Mouse (Mus musculus) forebrain, embryonic 12.5 days (tissue): ENCODE data around the gene Gm20388. TPM values are rescaled to one million over a fixed set of nuclear protein-coding genes. Genes with fewer than 3 reads are reported as not detected.

Experiments
- ATAC-seq: fragments of 200-750 bp; cut with Nextera tagmentation; 2 replicates; pipeline ENCODE4 v1.8.0; 2017; ENCODE audit warnings: moderate TSS enrichment; ENCODE audit not compliant: low FRiP score
- H3K27ac ChIP-seq: fragments of 300-500 bp; sonication (generic); 2 replicates; pipeline ENCODE4 v1.5.1; 2016; ENCODE audit warnings: mild to moderate bottlenecking
- H3K27me3 ChIP-seq: fragments of 300-500 bp; sonication (generic); 2 replicates; pipeline ENCODE4 v1.6.1; 2016; ENCODE audit warnings: mild to moderate bottlenecking
- H3K36me3 ChIP-seq: fragments of 300-500 bp; sonication (generic); replicated peaks from 2 replicates; pipeline ENCODE4 v1.6.1; 2016; ENCODE audit warnings: mild to moderate bottlenecking
- H3K4me1 ChIP-seq: fragments of 300-500 bp; sonication (generic); 2 replicates; pipeline ENCODE4 v1.6.1; 2016
- H3K4me2 ChIP-seq: fragments of 300-500 bp; sonication (generic); 2 replicates; pipeline ENCODE4 v1.6.1; 2016; ENCODE audit warnings: mild to moderate bottlenecking, moderate library complexity
- H3K4me3 ChIP-seq: fragments of 300-500 bp; sonication (generic); replicated peaks from 2 replicates; pipeline ENCODE4 v1.5.1; 2016; ENCODE audit warnings: mild to moderate bottlenecking
- H3K9ac ChIP-seq: fragments of 300-500 bp; sonication (generic); 2 replicates; pipeline ENCODE4 v1.6.1; 2016; ENCODE audit warnings: mild to moderate bottlenecking
- H3K9me3 ChIP-seq: fragments of 300-500 bp; sonication (generic); 2 replicates; pipeline ENCODE4 v1.6.1; 2016
- WGBS: fragments of 180-500 bp; shearing (Covaris S2); methylation state at CpG from one replicate; pipeline ENCODE4 v1.1.7; 2016; 5-methylcytosine and 5-hydroxymethylcytosine counted together
- polyA plus RNA-seq: library from polyadenylated mRNA; unstranded; fragments of >200 nt; fragmentation: Nextera tagmentation; extraction: Ambion mirVana; gene quantifications from 2 replicates; pipeline ENCODE4 v1.2.1, GENCODE M21; 2016

Gm20388 gene
- polyA plus RNA-seq, 1 experiment from 2014 or later = not detected

GRCm38 (mm10) chr8:121294234-121295108 is 1383.8 kb downstream of the Gm20388 start:
- ATAC-seq = no peak
- no peak overlapping the region for H3K4me3 ChIP-seq

GRCm38 (mm10) chr8:121296082-121296481 is 1385.4 kb downstream of the Gm20388 start:
- Histone ChIP-seq H3K4me3 (no peak overlapping the region), H3K27ac (peak overlapping the region; percentile 56; the same call in 1 of the 2 replicates), H3K4me1 (peaks cover 36% of the 10 kb centered on the region), H3K36me3 (no peaks in the 10 kb centered on the region), H3K27me3 (peaks cover 12% of the 10 kb centered on the region; the same call in 1 of the 2 replicates), H3K9ac (no peak overlapping the region), H3K9me3 (no peaks in the 10 kb centered on the region), H3K4me2 (no peak overlapping the region)
- WGBS = 89% methylated on average over 7 of the region's 7 CpGs
- ATAC-seq = no peak

More at GRCm38 (mm10) chr8:121294234-121295108, 1383.8 kb downstream of the Gm20388 start:
- H3K27me3 ChIP-seq = peaks cover 7% of the 10 kb centered on the region; the same call in 1 of the 2 replicates
- H3K9ac ChIP-seq = no peak overlapping the region
- H3K36me3 ChIP-seq = no peaks in the 10 kb centered on the region
- H3K4me2 ChIP-seq = 0 out of 2 replicates have a peak overlapping the region, but pooled peaks have one; percentile 8
- peak overlapping the region; percentile 43 for H3K27ac ChIP-seq
- H3K4me1 ChIP-seq = peaks cover 37% of the 10 kb centered on the region
- 36% methylated on average over 29 of the region's 29 CpGs for WGBS
- no peaks in the 10 kb centered on the region for H3K9me3 ChIP-seq

- Histone ChIP-seq H3K27ac (peak overlapping the region; percentile 56; the same call in 1 of the 2 replicates), H3K9me3 (no peaks in the 10 kb centered on the region), H3K27me3 (peaks cover 12% of the 10 kb centered on the region; the same call in 1 of the 2 replicates), H3K36me3 (no peaks in the 10 kb centered on the region), H3K4me2 (no peak overlapping the region), H3K4me3 (no peak overlapping the region), H3K4me1 (peaks cover 41% of the 10 kb centered on the region), H3K9ac (no peak overlapping the region)
- WGBS = 62% methylated on average over 5 of the region's 5 CpGs
- no peak for ATAC-seq
These were observed 1386.0 kb downstream of the Gm20388 start for GRCm38 (mm10) chr8:121296597-121296996.

- H3K27me3 ChIP-seq = peaks cover 12% of the 10 kb centered on the region; the same call in 1 of the 2 replicates
- no peak for ATAC-seq
- H3K27ac ChIP-seq = no peak overlapping the region
- H3K9ac ChIP-seq = no peak overlapping the region
- peaks cover 45% of the 10 kb centered on the region for H3K4me1 ChIP-seq
- no peaks in the 10 kb centered on the region for H3K9me3 ChIP-seq
- no peak overlapping the region for H3K4me3 ChIP-seq
- no peak overlapping the region for H3K4me2 ChIP-seq
- H3K36me3 ChIP-seq = no peaks in the 10 kb centered on the region
- 76% methylated on average over 9 of the region's 9 CpGs for WGBS
These were observed 1386.7 kb downstream of the Gm20388 start for GRCm38 (mm10) chr8:121297299-121297698.

- H3K4me1 ChIP-seq = peaks cover 32% of the 10 kb centered on the region
- H3K4me2 ChIP-seq = no peak overlapping the region
- no peak overlapping the region for H3K4me3 ChIP-seq
- no peaks in the 10 kb centered on the region for H3K36me3 ChIP-seq
- H3K27me3 ChIP-seq = 0 out of 2 replicates have a peak, but pooled peaks cover 12% of the 10 kb centered on the region
- ATAC-seq = no peak
- no peak overlapping the region for H3K27ac ChIP-seq
- WGBS = 59% methylated on average over 4 of the region's 4 CpGs
- H3K9ac ChIP-seq = no peak overlapping the region
- H3K9me3 ChIP-seq = no peaks in the 10 kb centered on the region
These were observed 1389.4 kb downstream of the Gm20388 start for GRCm38 (mm10) chr8:121300066-121300465.

- Histone ChIP-seq H3K9me3 (no peaks in the 10 kb centered on the region), H3K36me3 (no peaks in the 10 kb centered on the region), H3K4me1 (peaks cover 31% of the 10 kb centered on the region), H3K27ac (peak overlapping the region; percentile 10), H3K4me2 (peak overlapping the region; percentile 47), H3K9ac (peak overlapping the region; percentile 38), H3K27me3 (0 out of 2 replicates have a peak, but pooled peaks cover 12% of the 10 kb centered on the region), H3K4me3 (peak overlapping the region; percentile 13)
- peak; percentile 52 for ATAC-seq
- WGBS = 32% methylated on average over 28 of the region's 28 CpGs
These were observed 1390.1 kb downstream of the Gm20388 start for GRCm38 (mm10) chr8:121300501-121301411.

- H3K27me3 ChIP-seq = 0 out of 2 replicates have a peak, but pooled peaks cover 12% of the 10 kb centered on the region
- H3K4me1 ChIP-seq = peaks cover 25% of the 10 kb centered on the region
- H3K4me2 ChIP-seq = peak overlapping the region; percentile 47
- peak overlapping the region; percentile 38; the same call in 1 of the 2 replicates for H3K9ac ChIP-seq
- 12% methylated on average over 15 of the region's 15 CpGs for WGBS
- H3K27ac ChIP-seq = peak overlapping the region; percentile 10
- peak overlapping the region; percentile 13; the same call in 1 of the 2 replicates for H3K4me3 ChIP-seq
- peak; percentile 69 for ATAC-seq
- H3K9me3 ChIP-seq = no peaks in the 10 kb centered on the region
- H3K36me3 ChIP-seq = no peaks in the 10 kb centered on the region
These were observed 1390.8 kb downstream of the Gm20388 start for GRCm38 (mm10) chr8:121301431-121301830.

GRCm38 (mm10) chr8:121301978-121302649 is 1391.5 kb downstream of the Gm20388 start:
- peak overlapping the region; percentile 10 for H3K27ac ChIP-seq
- peaks cover 18% of the 10 kb centered on the region for H3K4me1 ChIP-seq
- H3K36me3 ChIP-seq = no peaks in the 10 kb centered on the region
- no peak overlapping the region for H3K4me3 ChIP-seq
- H3K27me3 ChIP-seq = 0 out of 2 replicates have a peak, but pooled peaks cover 12% of the 10 kb centered on the region
- H3K9me3 ChIP-seq = no peaks in the 10 kb centered on the region
- no peak overlapping the region for H3K9ac ChIP-seq
- WGBS = 83% methylated on average over 10 of the region's 10 CpGs
- H3K4me2 ChIP-seq = peak overlapping the region; percentile 47
- ATAC-seq = no peak

GRCm38 (mm10) chr8:121307723-121308122 is 1397.1 kb downstream of the Gm20388 start:
- no peak overlapping the region for H3K27ac ChIP-seq
- no peak overlapping the region for H3K4me2 ChIP-seq
- H3K4me3 ChIP-seq = no peak overlapping the region
- peaks cover 13% of the 10 kb centered on the region for H3K4me1 ChIP-seq
- no peaks in the 10 kb centered on the region for H3K36me3 ChIP-seq
- H3K9me3 ChIP-seq = no peaks in the 10 kb centered on the region
- H3K27me3 ChIP-seq = peaks cover 24% of the 10 kb centered on the region
- H3K9ac ChIP-seq = no peak overlapping the region
- ATAC-seq = no peak
- WGBS = 86% methylated on average over 7 of the region's 7 CpGs

GRCm38 (mm10) chr8:121310976-121311819 is 1400.6 kb downstream of the Gm20388 start:
- no peaks in the 10 kb centered on the region for H3K36me3 ChIP-seq
- peaks cover 13% of the 10 kb centered on the region for H3K4me1 ChIP-seq
- H3K4me2 ChIP-seq = peak overlapping the region; percentile 21; the same call in 1 of the 2 replicates
- H3K4me3 ChIP-seq = no peak overlapping the region
- H3K9me3 ChIP-seq = no peaks in the 10 kb centered on the region
- ATAC-seq = no peak
- 47% methylated on average over 25 of the region's 25 CpGs for WGBS
- no peak overlapping the region for H3K27ac ChIP-seq
- H3K9ac ChIP-seq = no peak overlapping the region
- H3K27me3 ChIP-seq = peaks cover 32% of the 10 kb centered on the region

GRCm38 (mm10) chr8:121313458-121313857 is 1402.8 kb downstream of the Gm20388 start:
- WGBS = 59% methylated on average over 6 of the region's 6 CpGs
- Histone ChIP-seq H3K4me2 (no peak overlapping the region), H3K4me3 (no peak overlapping the region), H3K36me3 (no peaks in the 10 kb centered on the region), H3K4me1 (peaks cover 13% of the 10 kb centered on the region), H3K9ac (no peak overlapping the region), H3K9me3 (no peaks in the 10 kb centered on the region), H3K27me3 (peaks cover 27% of the 10 kb centered on the region), H3K27ac (no peak overlapping the region)
- ATAC-seq = no peak
